Mouse (Mus musculus) left cerebral cortex, postnatal 10 days (tissue): ENCODE results near the gene Cd47. TPM values are rescaled to one million over a fixed set of nuclear protein-coding genes. Genes with fewer than 3 reads are reported as not detected.

Source experiments
- DNase-seq, 2 experiments: peaks; one replicate each; pipeline ENCODE4 v3.0.0; 2021 to 2022; ENCODE audit warnings: low spot score in 2 of 2, mixed read lengths in 1 of 2; ENCODE audit errors: extremely low spot score in 1 of 2
- intact Hi-C: fragments of 180-260 bp; cut with DNase I; formaldehyde crosslinking; loops from one replicate; pipeline ENCODE4 v1.15.1; 2025
- total RNA-seq, 2 experiments: library from RNA; stranded (reverse); gene quantifications; 2 replicates each; pipeline ENCODE4 v1.2.3; 2021

The Cd47 gene
- total RNA-seq, 2 experiments from 2014 or later, result 294 to 300 TPM

DNA sequence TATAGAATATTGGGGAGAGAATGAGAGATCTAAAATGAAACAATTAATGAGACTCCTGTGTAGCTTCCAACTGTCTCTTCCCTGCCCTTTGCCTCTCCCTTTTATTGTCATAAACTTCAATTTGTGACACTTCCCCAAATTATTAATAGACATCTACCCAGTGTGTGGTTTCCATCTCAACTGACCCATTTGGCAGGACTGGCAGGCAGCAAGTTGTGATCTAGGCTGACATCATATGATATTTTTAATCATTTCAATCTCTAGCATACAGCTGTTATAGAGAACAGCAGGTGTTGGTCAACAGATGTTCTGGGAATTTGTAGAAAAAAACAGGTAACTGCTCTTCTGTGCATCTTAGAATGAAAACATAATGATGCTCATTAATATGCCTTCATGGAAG is 17.0 kb upstream of the Cd47 start:
- no peak for DNase-seq
- intact Hi-C loops, result no loop called here

DNA sequence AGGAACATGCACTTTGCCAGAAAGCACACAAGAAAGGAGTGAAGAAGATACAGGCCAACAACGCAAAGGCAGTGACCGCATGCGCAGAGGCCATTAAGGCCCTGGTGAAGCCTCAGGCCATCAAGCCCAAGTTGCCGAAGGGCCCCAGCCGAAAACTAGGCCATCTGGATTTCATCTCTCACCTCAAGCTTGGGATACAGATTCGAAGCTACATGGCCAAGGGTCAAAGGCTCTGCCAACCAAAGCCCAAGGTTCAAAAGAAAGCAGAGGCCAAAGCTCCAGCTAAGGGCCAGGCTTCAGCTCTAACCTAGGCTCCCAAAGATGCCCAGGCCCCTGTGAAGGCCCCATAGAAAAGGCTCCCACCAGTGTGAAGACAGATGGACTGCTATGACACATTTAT is 14.2 kb upstream of the Cd47 start:
- DNase-seq, result no peak
- intact Hi-C loops, result no loop called here

DNA sequence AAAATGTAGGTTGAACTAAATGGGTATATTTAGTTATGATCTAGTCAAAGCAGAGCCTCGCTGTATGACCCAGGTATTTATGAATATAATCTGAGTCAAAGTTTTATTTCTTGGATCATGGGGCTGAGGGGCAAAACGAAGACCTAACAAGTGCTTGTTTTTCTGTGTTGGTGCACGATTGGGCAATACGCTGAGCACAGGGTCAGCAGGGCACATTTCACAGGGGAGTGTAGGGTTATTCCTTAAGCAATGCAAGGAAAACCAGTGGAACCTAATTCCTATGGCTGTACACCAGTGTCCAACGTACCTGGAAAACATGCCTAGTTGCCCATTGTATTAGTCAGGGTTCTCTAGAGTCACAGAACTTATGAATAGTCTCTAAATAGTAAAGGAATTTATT is 12.6 kb upstream of the Cd47 start:
- intact Hi-C loops, result no loop called here
- no peak for DNase-seq

DNA sequence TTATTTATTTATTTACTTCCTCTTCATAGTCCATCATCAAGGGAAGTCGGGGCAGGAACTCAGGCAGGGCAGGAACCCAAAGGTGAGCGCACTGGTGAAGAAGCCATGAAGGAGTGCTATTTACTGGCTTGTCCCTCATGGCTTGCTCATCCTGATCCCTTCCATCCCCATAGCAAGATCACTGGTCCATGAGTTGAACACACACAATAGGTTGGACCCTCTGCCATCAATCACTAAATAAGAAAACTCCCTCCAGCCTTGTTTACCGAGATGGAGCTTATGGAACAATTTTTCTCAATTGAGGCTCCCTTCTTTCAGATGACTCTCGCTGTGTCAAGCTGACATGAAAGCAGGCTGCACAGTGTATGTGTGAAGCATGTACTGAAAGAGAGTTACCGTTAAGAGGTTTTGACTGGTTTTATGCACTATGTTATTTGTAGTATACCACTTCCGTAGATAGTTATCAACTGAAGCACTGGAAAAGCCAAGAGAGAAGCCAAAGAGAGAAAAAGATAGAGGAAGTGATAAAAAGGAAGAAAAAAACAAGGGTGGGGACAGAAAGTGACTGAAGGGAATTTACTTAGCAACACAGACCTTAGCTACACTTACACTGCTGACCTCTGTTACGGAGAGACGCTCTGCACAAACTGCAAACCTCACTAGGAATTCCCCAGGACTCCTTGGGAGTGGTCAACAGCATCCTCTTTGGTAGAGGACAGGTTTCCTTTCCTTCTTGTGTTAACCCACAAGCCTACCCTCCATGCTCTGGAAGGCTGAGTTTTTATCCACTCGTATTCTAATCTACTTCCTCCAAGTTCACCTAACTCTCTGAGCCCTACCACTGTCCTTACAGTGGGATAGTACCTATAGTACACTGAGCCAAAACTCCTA is 9.5 kb upstream of the Cd47 start:
- no peak for DNase-seq
- intact Hi-C loops, result no loop called here

DNA sequence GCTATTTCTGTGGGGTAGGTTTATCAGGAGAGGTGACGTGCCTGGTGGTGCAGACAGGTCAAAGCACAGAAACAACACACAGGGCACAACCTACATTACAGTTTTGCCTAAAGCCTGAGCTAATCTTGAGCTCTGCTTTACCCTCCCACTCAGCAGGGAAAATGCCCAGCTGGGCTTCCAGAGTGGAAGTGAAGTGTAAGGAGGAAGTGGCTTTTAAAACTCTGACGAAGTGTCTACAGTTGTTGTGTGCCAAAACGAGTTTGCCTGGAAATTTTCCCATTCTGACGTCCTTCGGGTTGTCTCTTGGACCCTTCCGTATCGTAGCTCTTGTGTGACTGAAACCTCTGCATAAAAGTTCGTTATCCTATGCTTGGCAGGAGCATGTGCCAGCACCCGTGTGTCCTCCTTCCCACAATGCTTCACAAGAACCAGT is 7.9 kb upstream of the Cd47 start:
- DNase-seq, result no peak

DNA sequence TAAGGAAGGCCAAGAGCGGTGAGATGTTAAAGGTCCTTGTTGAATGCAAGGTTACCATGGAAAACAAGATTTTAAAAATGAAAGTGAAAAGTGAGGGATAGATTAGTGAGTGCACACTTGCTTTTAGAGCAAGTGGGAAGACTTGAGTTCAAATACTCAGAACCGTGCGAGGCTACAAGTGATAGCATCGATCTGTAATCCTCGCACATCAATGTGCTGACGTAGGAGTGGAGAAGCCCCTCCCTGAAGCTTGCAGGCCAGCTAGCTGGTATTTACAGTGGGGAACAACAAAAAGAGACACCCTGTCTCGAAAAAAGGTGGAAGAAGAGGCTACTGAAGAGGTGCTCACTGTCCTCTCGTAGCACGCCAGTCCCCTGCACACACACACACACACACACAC is 6.7 kb upstream of the Cd47 start:
- no peak for DNase-seq
- intact Hi-C loops, result no loop called here

More for the DNA sequence above, 7.9 kb upstream of the Cd47 start:
- intact Hi-C loops, result no loop called here

DNA sequence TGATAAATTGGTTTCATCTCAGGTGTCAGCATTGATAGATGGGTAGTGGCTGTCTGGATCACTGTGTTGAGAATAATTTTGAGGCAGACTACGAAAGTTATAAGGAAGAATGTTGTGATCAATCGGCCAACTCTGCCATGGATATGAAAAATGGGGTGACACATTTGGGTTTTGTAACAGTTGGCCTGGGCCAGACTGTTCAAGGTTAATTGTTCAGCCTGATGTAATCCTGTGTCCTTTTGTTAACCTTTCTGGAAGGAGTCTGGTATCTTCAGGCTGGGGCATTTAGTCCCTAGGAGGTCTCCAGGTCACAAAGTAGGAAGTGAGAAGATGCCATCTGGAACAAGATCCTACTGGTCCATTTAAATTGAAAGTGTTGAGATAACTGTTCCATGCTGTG is 4.1 kb upstream of the Cd47 start:
- no peak for DNase-seq
- intact Hi-C loops, result no loop called here

DNA sequence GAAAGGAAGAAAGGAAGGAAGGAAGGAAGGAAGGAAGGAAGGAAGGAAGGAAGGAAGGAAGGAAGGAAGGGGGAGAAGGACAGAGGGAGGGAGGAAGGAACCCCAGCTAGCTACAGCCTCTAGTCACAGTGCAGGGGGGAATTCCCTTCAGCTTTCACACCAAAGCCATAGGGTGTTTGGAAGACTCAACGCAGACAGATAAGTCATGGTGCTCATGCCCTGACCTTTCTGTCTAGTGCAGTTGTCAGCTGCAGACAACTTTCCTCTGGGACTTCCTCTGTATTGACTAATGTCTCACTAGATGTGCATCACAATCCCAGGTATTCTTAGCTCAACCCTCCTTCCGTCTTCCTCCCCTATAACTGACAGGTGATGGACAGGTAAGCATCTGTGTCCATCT is 3.4 kb upstream of the Cd47 start:
- no peak for DNase-seq
- intact Hi-C loops, result no loop called here

DNA sequence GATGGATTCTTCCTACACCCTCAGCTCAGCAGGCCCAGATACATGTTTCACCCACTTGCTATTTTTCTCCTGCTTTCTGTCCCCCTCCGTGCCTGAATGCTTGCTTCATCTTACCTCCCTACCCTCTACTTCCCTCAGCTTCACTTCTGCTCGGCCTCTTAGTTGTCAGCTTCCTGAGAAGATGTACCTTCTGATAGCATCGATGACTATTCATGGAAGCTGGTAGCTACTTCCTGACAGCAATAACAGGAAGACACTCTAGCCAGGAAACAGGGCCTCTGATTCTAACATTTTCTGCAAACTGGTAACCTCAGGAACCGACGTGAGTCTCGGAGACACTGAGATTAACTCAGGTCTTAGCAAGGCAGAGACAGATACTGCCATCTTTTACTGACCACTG is 1.5 kb upstream of the Cd47 start:
- intact Hi-C loops, result no loop called here
- no peak for DNase-seq

DNA sequence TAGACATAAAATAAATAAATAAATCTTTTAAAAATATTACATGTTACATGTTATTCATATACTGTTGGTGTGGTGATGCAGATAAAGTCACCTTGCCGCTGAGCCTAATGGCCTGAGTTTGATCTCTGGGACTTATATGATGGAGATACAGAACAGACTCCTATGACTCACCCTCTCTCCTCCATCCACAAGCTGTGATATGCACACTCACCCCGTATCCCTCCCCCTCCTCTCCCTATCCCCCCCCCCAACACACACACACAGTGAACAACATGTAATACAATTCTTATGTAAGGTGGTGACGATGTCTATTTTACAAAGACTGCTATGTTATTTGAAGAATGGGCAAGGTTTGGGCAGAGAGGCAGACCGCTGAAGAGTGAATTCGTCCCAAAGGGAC is 663 bp downstream of the Cd47 start:
- intact Hi-C loops, result no loop called here
- no peak for DNase-seq

DNA sequence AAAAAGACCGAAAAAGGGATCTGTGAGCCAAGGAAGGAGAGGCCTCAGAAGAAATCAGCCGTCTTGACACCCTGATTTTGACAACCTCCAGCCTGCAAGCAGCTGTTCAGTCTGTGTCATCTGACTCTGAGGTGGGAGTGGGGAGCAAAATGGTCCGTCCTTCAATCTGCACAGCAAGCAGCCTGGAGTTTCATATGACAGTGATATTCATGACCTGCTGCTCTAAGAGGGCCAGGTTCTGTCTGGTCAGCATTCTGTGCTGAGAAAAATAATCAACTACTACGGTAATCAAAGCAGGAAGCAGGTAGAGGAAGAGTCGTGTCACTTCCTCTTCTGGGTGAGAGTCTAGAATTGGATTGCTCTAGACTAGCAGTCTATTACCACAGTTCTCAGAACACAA is 1.1 kb downstream of the Cd47 start:
- intact Hi-C loops, result no loop called here

DNA sequence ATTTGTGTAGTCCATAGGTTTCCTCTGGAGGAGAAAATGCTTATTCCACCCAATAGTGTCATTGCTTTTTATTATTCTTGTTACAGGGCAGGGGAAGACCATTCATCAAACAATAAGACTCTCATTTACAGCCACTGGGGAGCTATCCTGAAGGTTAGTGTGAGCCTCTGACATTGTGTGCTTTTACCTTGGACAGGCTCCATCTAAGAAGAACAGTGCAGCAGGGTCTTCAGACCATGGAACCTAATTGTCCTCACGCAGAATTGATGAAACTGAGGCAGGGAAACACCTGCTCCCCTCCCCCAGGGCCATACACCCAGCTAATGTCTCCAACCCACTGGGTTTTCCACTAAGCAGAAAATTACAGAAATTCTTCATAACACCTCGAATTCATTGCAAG is 2.7 kb downstream of the Cd47 start:
- intact Hi-C loops, result no loop called here
- no peak for DNase-seq

More for the DNA sequence above, 1.1 kb downstream of the Cd47 start:
- no peak for DNase-seq

DNA sequence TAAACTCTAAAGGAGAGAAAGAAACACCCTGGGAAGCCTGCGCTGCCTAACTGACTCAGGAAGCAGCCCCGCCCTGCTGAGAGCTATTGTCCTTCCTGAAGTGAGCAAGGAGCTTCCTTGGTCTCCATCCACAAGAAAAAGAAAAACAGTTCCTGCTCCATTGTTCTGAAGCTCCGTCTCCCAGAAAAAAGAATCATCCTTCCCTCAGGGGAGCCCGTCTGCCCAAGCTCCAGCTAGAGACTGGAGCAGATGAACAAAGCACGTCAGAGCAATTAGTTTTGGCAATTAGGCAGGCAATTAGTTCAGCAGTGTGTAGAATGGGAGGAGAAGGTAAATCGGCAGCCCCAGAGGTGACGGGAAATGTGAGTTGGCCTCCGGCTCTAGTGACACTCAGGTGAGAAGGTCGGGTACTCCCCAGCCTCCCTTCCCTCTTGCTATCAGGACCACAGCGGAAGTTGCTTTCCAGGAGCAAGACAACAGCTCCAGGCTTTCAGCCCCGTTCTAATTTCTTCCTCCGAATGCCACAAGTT is 3.7 kb downstream of the Cd47 start:
- no peak for DNase-seq
- intact Hi-C loops, result no loop called here

DNA sequence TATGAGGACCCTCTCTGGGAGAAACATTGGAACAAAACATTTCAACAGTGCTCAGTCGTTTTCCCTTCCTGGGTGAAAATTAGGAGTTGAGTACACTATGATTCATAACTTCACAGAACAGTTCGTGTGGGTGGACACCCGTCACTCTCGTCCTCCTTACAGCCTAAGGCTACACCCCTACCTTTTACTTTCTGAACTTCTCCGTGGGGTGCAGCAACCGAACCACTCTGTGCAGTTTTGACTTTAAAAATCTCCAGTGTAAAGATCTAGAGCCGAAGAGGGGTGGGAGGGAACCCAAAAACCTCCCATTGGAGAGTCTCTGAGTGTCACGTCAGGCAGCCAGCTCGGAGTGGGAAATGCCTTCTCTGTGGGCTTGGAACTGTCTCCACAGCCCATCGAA is 6.6 kb downstream of the Cd47 start:
- peak in 1 of 2 experiments; percentile 7 for DNase-seq
- intact Hi-C loops, result no loop called here

DNA sequence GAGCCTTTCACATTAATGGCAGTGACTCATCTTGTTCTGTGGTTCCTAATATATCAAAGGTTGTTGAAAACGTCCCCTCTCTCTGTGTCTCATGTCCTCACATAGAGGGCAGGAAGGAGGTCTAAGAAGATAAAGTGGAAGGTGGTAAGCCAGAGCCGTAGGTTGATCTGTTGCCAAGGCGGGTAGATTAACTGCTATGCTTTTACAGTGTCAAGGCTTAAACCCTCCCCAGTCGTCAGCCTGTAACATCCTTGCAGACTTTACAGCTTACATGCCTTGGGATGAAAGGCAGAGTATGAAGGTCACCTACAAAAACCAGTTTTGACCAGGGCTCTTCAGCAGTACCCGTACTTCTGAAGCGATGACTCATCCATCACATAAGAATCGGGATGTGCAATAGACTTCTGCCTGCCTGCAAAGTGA is 7.1 kb downstream of the Cd47 start:
- no peak for DNase-seq
- intact Hi-C loops, result no loop called here

DNA sequence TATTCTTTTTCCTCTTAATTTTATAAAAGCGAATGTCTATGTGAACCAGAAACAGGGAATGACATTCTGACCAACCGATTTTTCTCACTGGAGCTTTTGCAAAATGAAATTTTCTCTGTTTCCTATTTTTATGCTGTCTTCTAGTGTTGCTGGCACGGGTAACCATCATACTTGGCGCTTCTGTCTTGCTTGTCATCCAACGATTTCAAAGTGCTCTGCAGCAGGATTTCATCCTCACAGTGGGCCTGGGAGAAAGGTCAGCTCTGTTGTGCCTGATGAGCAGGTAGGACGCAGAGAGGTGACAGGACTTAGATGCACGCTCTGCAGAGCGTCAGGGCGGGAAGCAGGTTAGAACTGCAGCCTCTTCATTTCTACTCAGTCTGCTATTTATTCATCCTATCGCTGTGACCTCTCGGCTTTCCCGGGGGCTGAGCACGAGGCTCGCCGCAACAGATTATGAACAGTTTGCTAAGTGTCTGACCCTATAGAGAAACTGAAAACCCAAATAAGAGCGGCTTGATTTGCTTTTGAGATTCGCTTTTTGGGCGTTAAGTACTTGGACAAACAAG is 7.6 kb downstream of the Cd47 start:
- intact Hi-C loops, result no loop called here
- DNase-seq, result peak in 1 of 2 experiments; percentile 38

DNA sequence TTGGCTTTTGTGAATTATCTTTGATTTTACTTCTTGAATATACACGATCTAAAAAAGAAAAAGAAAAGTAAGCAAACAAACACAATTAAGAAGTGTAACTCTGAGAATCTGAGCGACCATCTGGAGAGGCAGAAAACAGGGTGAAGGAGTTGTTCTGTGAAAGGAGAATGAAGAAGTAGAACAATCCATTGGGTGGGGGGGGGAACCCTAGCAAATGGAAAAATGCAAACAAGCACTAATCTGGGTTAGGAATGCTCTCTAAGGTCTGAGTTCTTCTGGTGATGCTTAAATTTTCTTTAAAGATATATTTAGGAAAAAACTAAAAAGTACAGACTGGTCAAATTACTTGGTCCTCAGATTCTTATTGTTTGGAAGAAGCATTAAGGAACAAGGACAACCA is 11.6 kb downstream of the Cd47 start:
- intact Hi-C loops, result no loop called here
- no peak for DNase-seq

DNA sequence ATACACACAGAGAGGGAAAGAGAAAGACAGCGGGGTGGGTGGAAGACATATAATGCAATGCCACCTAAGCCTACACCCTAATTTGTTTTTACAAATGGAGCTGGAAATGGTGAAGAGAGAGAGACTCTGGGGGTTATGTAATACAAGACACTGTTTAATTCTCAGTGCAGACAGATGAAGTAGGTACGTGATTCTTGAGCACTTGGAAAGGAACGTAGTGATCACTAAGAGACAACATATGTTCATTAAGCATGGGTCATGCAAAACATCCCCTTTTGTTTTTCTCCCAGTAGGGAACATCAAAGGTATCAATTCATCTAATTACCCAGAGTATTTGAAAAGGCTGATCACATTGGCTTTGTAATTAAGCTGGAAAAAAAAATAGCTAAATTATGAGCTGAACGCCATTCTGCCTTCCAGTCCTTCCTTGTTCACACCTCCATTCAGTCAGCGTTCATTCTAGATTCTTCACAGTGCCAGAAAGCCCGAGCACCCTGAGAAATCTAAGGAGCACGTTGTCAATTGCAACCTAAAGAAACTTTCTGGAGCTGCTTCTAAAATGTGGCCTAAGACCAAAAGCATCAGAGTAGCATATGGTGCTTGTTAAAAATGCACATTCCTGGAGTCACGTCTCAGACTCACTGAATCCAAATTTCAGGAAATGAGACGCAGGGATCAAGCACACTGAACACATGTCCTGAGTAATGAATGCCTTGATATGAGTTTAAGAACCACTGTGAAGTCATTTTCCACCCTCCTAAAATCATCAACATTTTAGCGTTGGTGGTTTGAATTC is 12.7 kb downstream of the Cd47 start:
- intact Hi-C loops, result no loop called here

DNA sequence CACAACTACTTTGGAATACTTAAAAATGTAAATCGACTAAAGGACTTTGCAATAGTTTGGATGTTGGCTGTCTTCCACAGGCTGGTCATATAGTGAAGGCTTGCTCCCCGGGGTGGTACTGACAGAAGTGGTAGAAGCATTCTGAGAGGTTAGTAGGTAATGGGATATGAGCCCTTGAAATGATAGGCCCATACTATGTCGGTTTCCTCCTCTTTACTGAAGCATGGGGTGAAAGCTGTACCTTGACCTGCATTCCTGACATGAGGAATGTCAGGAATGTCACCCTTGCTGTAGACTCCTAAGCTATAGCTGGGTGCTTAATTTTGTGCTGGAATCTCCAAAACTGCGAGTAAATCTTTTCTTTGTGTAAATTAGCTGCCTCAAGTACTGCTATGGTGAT is 14.1 kb downstream of the Cd47 start:
- no peak for DNase-seq
- intact Hi-C loops, result no loop called here

More for the DNA sequence above, 12.7 kb downstream of the Cd47 start:
- no peak for DNase-seq

DNA sequence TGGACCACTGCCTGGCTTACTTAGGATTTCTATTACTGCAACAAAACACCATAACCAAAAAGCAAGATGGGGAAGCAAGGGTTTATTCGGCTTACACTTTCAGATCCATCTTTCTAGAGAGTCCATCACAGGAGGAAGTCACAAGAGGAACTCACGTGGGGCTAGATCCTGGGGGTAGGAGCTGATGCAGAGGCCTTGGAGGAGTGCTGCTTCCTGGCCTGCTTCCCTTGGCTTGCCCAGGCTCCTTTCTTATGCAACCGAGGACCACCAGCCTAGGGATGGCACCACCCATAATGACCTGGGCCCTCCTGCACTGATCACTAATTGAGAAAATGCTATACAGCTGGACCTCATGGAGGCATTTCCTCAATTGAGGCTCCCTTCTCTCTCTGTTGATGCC is 16.6 kb downstream of the Cd47 start:
- intact Hi-C loops, result no loop called here
- DNase-seq, result no peak
